Mouse (Mus musculus): Measurements from ENCODE around the gene Ccdc58. TPM values are rescaled to one million over a fixed set of nuclear protein-coding genes. Genes with fewer than 3 reads are reported as not detected.
A peak's percentile ranks its signal among the peaks of the same experiment; 100 is the strongest.
"Not testable (repeated sequence)": the region's sequence is repeated elsewhere in the genome, so short reads cannot be mapped to it uniquely, and the experiment has no call there.

Gene Ccdc58
- 10 to 100 TPM; 25.5 to 28.4 TPM for total RNA-seq (2021)
- long read RNA-seq, experiment 1, transcript Ccdc58-203 (5 exons, 1,073 nt): major isoform, 17 of 25 reads
- long read RNA-seq, experiment 1, partial matches to known transcripts: 3 of 25 reads
- long read RNA-seq, experiment 1, other reads (novel, unspliced or antisense): 3 of 25 reads
- long read RNA-seq, experiment 2, transcript Ccdc58-203 (5 exons, 1,073 nt): major isoform, 24 of 39 reads
- long read RNA-seq, experiment 2, partial matches to known transcripts: 5 of 39 reads
- long read RNA-seq, experiment 2, other reads (novel, unspliced or antisense): 10 of 39 reads

DNA sequence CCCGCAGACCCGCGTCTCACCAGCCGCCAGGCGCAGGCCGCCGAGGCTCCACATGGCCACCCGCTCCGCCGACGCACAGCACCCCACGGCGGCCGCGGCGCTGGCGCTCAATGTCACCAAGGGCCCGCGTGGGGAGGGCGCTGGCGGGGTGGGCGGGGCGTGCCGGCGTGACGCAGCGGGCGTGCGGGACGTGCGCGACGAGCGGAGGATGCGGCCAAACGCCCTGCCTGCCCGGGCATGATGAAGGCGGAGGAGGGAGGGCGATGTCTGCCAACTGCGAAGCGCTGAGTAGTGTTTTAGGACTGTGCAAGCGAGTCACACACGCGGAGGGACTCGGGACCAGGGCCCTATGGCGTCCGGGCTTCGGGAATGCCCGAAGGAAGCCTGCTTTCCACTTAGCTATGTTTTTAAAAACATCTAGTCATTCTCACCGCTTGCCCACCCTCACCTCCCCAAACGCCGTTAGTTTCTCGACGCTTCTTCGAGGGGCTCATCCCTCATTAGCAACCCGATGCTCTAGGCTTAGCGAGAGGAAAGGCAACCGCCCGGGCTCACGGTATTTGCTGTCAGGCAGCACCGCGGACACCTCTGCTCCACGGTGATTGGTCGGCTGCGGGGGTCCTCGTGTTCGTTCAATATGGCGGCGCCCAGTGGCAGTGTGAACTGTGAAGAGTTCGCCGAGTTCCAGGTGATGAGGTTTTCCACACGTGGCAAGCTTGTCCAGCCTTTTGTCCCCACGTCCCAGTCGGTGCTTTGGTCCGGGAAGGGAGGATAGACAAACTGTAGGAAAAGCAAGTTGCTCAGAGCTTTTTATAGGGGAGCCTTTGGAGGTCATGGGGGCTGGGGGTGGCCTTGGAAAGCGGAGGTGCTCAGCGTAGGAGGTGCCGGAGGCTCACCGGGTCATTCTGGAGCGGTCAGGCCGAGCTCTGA lies at the start of gene Ccdc58, which contains the start of gene Fam162a:
TSS of gene Ccdc58 (plus strand) at position 236 of the 930 bp plus-strand sequence.
TSS of gene Fam162a (minus strand) at position 145 of the 930 bp plus-strand sequence.
- intact Hi-C loops (cut with DNase I): no loop called here
- DNase-seq: peak; percentile 89 to 92

DNA sequence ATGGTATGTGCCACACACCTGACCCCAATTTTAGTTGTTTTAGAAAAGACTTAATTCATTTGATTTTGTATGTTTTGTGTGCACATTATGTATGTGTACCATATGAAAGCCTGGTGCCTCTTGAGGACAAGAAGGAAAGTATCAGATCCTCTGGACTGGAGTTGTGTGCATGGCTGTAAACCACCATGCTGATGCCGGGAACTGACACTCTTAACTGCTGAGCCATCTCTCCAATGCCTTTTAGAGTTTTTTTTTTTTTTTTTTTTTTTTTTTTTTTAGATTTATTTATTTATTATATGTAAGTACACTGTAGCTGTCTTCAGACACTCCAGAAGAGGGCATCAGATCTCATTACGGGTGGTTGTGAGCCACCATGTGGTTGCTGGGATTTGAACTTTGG lies 43.4 kb upstream of the Ccdc58 start:
- DNase-seq; intact Hi-C loops (cut with DNase I): not testable (repeated sequence)

DNA sequence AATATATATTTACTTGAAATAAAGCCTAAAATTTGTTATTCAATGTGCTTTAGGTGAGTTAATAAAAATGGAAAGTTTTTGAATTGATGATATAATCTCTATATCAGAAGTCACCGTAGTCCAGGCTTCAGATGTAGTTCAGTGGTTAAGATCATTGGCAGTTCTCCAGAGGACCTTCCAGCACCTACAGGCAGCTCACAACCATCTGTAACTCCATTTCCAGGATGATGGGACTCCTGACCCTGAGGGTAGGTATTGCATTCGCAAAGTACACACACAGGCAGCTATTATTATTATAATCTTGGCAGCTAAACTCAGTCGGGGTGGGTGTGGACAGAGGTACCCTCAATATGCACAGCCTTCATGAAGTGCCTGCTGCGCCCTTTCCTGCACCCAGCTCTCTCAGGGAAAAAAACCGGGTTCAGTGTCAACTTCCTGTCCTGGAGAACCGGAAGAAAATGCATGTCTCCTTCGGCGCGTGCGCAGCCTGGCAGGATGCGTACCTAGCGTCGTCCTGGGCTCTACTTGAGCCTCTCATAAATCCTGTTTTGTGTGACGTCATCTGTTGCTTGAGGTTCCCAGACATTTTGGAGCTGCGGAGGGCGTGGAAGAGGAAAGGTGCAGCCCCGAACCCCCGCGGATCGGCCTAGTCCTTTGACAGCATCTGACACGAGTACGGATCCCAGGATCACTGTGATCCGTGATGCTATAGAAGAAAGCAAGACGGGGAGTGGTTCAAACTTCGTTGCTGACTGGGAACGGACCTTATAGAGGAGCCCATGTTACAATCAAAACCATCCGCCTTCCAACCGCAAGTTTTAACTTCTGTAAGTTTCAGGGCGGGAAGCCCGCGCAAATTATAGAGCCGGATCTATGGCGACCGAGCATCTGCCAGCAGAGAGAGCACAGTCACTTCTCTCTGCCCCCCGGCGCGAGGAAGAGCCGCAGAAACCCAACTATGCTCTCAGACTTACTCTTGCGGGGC lies 30.6 kb upstream of the Ccdc58 start, which contains the start of gene Wdr5b:
TSS of gene Wdr5b (plus strand) at position 551 of the 985 bp plus-strand sequence.
- peak; percentile 82 to 89 for DNase-seq
- intact Hi-C loops (cut with DNase I): loop anchor here (10.0 kb wide), 1 partner anchor 166 kb away; the partner anchor contains the start of gene Parp14

DNA sequence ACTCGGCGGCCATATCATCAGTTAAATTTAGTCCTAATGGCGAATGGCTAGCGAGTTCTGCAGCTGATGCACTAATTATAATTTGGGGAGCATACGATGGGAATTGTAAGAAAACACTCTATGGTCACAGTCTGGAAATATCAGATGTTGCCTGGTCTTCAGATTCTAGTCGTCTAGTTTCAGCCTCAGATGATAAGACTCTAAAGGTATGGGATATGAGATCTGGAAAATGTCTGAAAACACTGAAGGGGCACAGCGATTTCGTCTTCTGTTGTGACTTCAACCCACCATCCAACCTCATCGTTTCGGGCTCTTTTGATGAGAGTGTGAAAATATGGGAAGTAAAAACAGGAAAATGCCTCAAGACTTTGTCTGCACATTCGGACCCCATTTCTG lies 29.9 kb upstream of the Ccdc58 start:
- no peak for DNase-seq
- intact Hi-C loops (cut with DNase I): loop anchor here (10.0 kb wide), 1 partner anchor 167 kb away; the partner anchor contains the start of gene Parp14

DNA sequence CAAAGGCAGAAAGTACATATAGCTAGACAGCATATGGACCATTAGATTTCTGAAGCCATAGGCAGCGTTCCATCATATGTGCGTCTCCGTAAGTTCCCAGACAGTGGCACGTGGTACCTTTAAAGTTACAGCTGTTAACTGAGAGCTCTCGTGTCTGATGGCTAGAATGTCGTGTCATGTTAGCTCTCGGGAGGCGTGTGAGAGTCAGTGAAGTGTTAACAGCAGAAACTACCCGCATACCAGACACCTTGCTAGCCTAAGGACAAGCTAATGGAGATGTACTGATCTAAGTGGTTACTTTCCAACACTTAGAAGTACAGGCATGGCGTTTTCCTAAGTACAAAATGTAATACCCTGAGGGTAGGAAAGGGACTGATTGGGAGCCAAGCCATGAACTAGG lies 28.4 kb upstream of the Ccdc58 start:
- intact Hi-C loops (cut with DNase I): loop anchor here (10.0 kb wide), 1 partner anchor 168 kb away; the partner anchor contains the start of gene Parp14

DNA sequence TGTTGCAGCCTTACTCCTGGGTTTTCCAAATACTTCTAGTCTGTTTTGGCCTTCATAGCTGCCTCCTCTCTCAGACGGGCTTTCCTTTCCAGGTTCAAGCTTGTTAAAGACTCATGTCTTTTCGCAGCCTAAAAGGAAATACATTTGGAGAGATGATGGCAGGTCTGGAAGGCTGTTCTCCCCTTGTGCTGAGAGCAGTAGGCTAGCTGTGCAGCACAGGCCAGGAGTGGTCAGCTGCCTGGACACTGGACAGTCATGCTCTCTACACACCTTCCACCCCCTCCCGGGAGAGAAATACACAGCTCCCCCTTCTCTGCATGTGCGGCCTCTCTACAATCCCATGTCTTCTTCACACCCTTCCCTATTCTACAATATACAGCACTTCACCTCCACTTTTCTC lies 27.5 kb upstream of the Ccdc58 start:
- DNase-seq: no peak
- intact Hi-C loops (cut with DNase I): loop anchor here (10.0 kb wide), 1 partner anchor 169 kb away; the partner anchor contains the start of gene Parp14

More for the DNA sequence above, 28.4 kb upstream of the Ccdc58 start:
- no peak for DNase-seq

DNA sequence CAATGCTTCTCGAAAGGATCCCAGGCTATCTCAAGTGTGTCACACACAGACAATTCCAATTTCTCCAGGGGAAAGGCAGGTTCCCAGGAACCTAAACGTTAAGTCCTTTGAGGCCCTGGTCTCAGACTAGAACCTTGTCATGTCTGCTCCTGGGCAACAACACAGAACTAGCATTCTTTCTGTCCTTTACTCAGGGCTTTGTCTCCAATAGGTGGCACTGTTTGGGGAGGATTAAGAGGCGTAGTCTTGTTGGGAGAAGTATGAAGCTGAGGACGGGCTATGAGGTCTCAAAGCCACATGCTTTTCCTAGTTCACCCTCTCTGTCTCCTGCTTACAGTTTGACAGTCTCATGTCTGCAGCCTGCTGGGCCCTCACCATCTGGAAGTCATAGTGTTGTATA lies 23.9 kb upstream of the Ccdc58 start:
- intact Hi-C loops (cut with DNase I): loop anchor here (10.0 kb wide), 1 partner anchor 173 kb away; the partner anchor contains the start of gene Parp14

DNA sequence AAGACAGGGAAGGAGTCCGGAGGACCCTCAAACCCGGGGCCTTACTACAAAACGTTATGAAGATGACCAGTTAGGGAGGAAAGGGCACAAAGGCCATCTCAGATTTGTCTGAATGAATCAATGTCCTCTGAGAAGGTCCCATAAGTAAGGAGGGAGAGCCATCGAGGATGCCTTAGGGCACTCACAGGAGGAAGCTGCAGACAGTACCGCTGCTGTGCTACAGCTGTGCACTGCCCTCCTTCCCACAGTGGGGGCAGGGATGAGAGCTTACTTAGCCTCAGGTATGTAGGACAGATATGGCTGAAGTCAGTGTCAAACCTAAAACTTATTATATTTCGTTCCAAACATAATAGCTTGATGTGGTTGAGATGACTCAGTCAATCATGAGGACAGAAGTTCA lies 20.0 kb upstream of the Ccdc58 start:
- no peak for DNase-seq
- intact Hi-C loops (cut with DNase I): no loop called here

More for the DNA sequence above, 23.9 kb upstream of the Ccdc58 start:
- no peak for DNase-seq

DNA sequence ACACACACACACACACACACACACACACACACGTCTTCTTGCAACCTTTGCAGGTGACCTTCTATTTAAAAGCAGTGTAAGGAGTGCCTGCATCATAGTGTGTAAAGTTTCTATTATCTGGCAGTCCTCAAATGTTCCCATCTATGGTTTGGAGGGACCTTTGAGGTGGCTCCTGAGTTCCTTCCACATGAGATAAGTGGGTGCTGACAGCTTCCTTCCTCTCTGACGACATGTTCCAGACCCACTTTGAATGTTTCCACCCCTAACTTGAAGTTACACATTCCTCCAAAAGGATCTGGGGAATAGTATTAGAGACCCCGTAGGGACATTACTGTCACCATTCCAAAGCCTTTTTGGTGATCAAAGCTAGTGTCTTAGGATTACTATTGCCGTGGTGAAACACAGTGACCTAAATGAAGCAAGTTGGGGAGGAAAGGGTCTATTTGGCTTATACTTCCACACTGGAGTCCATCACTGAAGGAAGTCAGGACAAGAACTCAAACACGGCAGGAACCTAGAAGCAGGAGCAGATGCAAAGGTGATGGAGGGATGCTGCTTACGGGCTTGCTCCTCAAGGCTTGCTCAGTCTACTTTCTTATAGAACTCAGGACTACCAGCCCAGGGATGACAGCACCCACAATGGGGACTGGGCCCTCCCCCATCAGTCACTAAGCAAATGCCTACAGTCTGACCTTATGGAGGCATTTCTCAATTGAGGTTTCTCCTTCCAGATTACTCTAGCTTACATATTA lies 17.8 kb upstream of the Ccdc58 start:
- intact Hi-C loops (cut with DNase I): no loop called here
- no peak for DNase-seq

DNA sequence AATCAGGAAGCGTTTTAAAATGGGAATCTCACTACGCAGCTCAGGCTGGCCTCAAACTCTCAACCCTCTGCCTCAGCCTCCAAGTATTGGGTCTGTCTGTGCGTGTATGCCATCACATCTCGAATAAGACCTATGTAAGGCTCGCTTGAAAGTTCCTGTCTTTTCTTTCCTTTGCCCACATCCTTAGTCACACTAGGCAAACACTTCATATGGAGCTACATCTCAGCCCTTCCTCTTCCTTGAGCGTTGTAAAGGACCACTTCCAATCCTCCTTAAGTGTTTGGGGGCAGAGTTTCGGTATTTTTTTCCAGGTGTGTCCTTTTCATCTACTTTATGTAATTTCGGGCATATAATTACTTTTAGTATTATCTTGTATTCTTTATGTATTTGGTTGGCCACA lies 16.6 kb upstream of the Ccdc58 start:
- DNase-seq: no peak
- intact Hi-C loops (cut with DNase I): no loop called here

DNA sequence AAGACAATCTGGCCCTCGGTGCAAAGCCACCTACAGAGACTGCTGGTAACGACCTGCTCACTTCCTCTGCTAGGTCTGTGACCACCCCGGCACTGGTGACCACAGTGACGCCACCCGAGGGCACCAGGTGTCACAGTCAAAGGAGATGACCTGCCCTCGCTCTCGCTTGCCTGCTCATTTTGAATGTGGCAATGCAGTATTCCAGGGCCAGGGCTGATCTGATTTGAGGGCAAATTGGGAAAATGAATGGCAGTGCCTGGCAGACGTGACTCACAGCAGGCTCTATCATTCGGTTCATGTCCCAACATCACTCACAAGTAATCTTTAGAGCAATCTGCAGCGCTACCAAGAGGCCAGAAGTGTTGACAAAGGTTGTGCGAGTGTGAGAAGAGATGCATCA lies 15.1 kb upstream of the Ccdc58 start:
- DNase-seq: no peak
- intact Hi-C loops (cut with DNase I): no loop called here

DNA sequence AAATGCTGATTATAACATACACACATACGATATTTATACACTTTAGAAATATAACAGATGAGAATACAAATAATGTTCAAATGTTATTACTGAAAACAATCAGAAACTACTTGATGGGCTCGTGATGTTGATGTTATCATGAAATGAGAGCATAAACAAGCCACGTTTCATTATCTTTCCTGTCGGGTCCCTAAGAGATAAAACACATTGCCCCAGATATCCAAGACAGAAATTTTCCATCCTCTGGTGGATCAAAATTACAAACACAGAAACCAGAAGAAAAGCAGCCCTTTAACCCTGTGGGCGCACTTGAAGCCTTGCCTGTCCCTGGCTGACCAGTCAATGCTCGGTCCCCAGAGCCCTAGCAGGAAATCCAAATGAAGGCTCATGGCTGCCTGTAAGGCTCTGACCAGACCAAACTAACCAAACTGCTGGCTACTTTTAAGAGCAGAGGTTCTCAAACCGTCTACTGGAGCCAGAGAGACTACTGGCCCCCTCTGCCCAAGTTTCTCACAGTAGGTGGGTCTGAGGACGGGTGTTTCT lies 13.5 kb upstream of the Ccdc58 start:
- DNase-seq: no peak
- intact Hi-C loops (cut with DNase I): no loop called here

DNA sequence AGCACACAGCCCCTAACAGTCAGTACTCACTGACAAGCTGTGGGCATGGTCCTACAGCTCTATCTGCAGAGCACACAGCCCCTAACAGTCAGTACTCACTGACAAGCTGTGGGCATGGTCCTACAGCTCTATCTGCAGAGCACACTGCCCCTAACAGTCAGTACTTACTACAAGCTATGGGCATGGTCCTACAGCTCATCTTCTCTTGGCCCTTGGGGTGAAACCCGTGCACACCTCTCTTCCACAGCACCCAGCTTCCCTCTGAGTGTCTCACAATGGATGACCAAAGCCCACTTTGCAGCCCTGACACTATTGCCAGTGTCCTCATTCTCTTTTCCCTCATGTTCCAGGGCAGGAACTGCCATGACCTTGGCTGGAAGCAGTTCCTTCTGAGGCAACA lies 9.0 kb upstream of the Ccdc58 start:
- DNase-seq; intact Hi-C loops (cut with DNase I): not testable (repeated sequence)

DNA sequence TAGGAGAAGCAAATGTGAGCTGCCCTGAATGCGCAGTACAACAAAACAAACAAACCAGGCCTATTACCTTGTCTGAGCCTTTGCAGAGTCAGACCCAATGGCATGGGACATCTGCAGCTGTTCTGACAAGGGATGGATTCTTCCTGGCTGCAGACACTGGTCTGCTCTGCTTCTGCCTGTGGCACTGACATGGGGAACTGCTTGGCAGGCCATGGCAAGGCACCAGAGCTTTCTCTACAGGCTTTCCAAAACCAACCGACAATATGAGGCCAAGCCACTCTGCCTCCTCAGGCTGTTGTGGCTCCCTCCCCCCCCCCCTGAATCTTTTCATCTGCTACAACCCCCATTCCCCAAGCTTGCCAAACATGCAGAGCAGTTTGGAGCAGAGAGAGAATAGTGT lies 8.2 kb upstream of the Ccdc58 start:
- DNase-seq: no peak
- intact Hi-C loops (cut with DNase I): no loop called here

DNA sequence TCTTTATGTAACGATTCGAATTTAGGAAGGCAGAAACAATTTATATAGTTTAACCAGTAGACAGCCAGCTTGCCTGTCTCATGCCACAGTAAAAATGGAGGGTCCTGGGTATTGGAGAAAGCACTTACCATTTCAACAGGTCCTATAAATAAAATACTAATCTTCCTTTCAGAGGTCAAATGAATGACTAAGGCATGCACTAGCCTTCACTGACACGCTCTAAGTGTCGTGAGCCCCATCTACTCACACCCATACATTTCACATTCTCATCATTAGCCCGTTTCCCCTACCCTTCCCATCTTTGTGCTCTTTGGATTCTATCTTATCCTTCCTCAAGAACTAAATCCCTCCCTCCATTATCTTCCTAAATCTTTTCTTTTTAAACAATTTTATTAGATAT lies 6.6 kb upstream of the Ccdc58 start:
- DNase-seq: no peak
- intact Hi-C loops (cut with DNase I): no loop called here

DNA sequence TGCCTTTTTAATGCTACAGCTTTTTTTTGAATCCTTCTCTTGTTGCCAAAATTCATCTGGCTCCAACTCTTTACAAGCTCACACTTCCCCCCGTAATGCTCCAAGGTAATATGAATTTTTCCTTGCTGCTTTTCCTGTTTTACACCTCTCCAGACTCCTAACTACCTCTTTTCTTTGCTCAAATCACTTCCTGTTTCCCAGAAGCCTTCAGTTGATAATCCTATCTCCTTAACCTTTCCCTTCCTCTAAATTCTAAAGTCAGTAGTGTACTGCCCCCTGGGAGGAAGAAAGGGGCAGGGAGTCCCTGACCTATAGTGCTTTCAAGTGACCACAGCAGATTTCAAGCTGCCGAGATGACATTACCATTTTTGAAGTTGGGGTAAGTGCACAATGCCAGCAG lies 3.8 kb upstream of the Ccdc58 start:
- no peak for DNase-seq
- intact Hi-C loops (cut with DNase I): no loop called here

DNA sequence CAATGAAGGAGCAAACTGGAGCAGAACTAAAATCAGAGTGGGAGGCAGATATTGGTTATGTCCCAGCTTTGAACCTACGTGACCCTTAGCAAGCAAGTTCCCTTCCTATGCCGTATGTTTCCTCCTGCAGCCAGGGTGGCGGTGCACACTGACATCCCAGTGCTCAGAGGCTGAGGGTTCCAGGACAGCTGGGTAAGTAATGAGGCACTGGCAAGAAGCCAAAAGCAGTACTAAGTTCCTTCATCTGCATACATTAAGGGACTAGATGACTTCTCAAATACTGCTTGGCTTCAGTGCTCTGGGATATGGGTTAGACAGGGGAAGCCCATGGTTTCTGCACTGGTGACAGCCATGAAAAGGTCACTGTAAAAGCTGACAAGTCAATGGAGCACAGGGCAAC lies 3.1 kb upstream of the Ccdc58 start:
- DNase-seq: no peak
- intact Hi-C loops (cut with DNase I): no loop called here

DNA sequence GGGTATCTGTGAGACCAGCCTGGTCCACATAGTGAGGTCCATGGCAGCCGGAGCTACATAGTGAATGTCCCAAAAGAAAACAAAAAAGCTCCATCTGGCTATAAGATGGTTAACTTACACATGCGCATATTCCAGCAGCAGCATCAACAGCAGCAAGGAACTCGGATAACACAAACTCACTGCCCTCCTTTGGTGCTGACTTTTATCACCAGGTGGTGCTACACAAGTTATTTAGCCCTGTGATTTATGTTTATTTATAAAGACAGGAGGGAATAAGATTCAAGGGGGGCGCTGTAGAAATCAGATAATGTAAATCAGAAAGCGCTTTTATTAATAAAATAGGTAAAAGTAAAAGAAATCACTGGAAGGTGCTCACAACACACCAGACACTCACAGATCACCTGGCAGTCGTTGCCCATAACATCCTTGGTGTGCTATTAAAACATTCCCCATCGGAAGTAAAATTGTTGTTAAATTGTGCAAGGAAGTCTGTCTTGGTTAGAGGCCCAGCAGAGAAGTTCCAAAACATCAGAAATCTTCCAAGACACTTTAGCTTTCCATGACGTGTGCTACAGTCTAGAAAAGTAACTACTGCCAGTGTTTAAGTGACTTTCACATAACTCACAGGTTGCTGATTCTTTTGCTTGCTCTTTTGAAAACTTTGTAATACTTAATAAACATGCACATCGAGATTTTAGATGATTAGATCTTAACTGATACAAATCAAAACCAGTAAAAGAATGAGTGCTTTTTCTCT lies 1.5 kb upstream of the Ccdc58 start:
- no peak for DNase-seq
- intact Hi-C loops (cut with DNase I): no loop called here
